Mouse (Mus musculus): Measurements from ENCODE around the gene Etaa1. TPM values are rescaled to one million over a fixed set of nuclear protein-coding genes. Genes with fewer than 3 reads are reported as not detected.

Gene Etaa1
- polyA plus RNA-seq (2015; fragmentation: Illumina TruSeq; extraction: RNeasy Lipid Tissue Mini Kit (QIAGEN cat#74804); ENCODE audit: insufficient read depth, low read depth, low replicate concordance) = 1.5 TPM

DNA sequence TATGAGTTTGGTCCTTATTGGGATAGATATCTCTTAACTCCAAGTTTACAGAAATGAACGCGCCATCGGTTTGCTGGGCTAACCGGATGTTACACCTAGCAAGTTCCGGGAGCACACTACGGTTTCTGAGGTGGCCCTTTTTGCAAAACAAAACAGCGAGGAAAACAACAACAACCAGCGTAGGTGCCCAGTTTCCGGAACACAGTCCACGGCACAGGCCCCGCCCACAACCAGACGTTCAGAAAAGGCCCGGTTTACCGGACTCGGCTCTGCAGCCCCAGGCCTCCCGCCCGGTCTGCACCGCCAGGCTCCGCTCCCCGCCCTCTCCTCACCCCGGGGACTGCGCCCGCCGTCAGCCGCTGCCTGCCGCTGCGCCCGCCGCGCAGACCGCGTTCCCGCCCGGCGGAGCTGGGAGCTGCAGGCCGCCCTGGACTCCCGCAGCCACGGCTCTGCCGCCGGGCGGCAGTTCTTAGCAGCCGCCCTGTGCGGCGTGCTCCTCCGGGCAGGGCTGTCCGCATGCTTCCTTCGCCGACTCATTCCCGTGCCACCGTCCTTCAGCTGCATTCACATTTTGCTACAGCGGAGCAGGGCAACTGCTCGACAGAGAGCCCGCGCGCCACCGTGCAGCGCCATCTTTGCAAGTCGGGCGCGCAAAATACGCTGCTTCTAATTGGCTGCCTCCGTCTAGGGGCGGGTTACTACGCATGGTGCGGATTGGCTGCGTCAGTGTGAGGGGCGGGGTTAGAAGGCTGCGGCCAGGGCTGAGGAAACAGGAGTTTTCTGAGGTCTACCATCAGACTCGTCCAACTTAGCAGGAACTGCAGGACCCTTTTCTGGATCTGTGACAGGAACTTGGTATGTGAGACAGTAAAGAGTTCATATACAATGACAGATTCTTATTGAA, at the start of gene Etaa1:
TSS of gene Etaa1 (minus strand) at position 645 of the 904 bp plus-strand sequence.

